Mouse (Mus musculus) limb, embryonic 10.5 days (tissue): ENCODE measurements around the gene Doc2b. TPM values are rescaled to one million over a fixed set of nuclear protein-coding genes. Genes with fewer than 3 reads are reported as not detected.

Experiments
- DNase-seq: peaks from one replicate; pipeline ENCODE4 v3.0.0-alpha.2; 2017; ENCODE audit warnings: low spot score
- H3K27ac ChIP-seq: fragments of 300-500 bp; sonication (generic); 2 replicates; pipeline ENCODE4 v1.5.1; 2016; ENCODE audit warnings: mild to moderate bottlenecking
- H3K27me3 ChIP-seq: fragments of 300-500 bp; sonication (generic); 2 replicates; pipeline ENCODE4 v1.6.1; 2016; ENCODE audit warnings: low read depth, mild to moderate bottlenecking; ENCODE audit not compliant: poor library complexity, severe bottlenecking
- H3K36me3 ChIP-seq: fragments of 300-500 bp; sonication (generic); 2 replicates; pipeline ENCODE4 v1.6.1; 2016; ENCODE audit warnings: mild to moderate bottlenecking, moderate library complexity
- H3K4me1 ChIP-seq: fragments of 300-500 bp; sonication (generic); 2 replicates; pipeline ENCODE4 v1.6.1; 2016
- H3K4me3 ChIP-seq: fragments of 300-500 bp; sonication (generic); 2 replicates; pipeline ENCODE4 v1.5.1; 2016; ENCODE audit warnings: mild to moderate bottlenecking, moderate library complexity
- H3K9me3 ChIP-seq: fragments of 300-500 bp; sonication (generic); replicated peaks from 2 replicates; pipeline ENCODE4 v1.6.1; 2016; ENCODE audit warnings: mild to moderate bottlenecking
- WGBS: fragments of 180-500 bp; shearing (Covaris S2); methylation state at CpG from one replicate; pipeline ENCODE4 v1.1.7; 2016; 5-methylcytosine and 5-hydroxymethylcytosine counted together
- polyA plus RNA-seq: library from polyadenylated mRNA; unstranded; fragments of >200 nt; fragmentation: Nextera tagmentation; extraction: Ambion mirVana; gene quantifications from 2 replicates; pipeline ENCODE4 v1.2.1, GENCODE M21; 2016

Gene Doc2b
- polyA plus RNA-seq, 1 experiment from 2014 or later = 0.20 TPM

DNA sequence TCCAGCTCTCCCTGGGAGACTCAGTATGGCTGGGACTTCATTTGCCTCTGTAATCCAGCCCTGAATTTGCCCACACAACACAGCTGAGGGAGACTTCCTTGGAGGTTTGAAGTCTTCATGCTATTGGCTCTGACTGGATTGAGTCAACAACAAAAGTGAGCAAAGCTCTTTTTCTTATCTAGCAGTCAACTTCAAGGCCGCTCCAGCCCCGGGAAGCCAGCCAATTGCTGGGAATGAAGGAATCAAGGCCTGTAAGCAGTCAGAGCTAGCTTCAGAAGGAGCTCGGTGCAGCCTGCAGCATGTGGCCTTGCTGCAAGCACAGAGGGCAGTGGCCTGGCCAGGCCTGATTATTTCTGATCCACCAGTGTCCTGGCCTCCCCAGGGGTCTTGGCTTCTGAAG, 16.1 kb upstream of the Doc2b start:
- H3K4me3 ChIP-seq = no peak overlapping the region
- no peaks in the 10 kb centered on the region for H3K27me3 ChIP-seq
- no peak for DNase-seq
- 59% methylated on average over 3 of the region's 3 CpGs for WGBS
- H3K27ac ChIP-seq = no peak overlapping the region
- no peaks in the 10 kb centered on the region for H3K9me3 ChIP-seq
- H3K36me3 ChIP-seq = no peaks in the 10 kb centered on the region
- H3K4me1 ChIP-seq = peaks cover 12% of the 10 kb centered on the region

DNA sequence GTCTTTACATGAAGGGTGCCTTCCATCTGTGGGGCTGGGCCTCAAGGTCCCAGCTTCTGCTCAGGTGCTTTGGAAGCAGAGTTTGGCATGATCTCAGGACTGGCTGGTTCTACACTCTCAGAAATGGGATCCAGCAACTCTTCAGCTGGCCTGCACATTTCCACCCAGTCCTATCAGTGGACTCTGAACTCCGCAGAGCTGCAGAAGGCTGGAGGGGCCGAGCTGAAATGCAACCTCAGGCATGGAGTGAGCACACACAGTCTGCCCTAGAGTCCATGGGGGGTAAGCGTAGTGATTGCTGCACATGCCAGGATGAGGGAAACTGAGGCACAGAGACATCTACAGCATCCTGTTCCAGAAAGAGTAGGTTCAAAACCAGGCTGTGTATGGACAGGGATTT, 14.7 kb upstream of the Doc2b start:
- no peak overlapping the region for H3K27ac ChIP-seq
- 93% methylated on average over 3 of the region's 3 CpGs for WGBS
- no peaks in the 10 kb centered on the region for H3K36me3 ChIP-seq
- no peak for DNase-seq
- no peak overlapping the region for H3K4me3 ChIP-seq
- no peaks in the 10 kb centered on the region for H3K9me3 ChIP-seq
- 0 out of 2 replicates have a peak, but pooled peaks cover 5% of the 10 kb centered on the region for H3K27me3 ChIP-seq
- peaks cover 12% of the 10 kb centered on the region; the same call in 1 of the 2 replicates for H3K4me1 ChIP-seq

DNA sequence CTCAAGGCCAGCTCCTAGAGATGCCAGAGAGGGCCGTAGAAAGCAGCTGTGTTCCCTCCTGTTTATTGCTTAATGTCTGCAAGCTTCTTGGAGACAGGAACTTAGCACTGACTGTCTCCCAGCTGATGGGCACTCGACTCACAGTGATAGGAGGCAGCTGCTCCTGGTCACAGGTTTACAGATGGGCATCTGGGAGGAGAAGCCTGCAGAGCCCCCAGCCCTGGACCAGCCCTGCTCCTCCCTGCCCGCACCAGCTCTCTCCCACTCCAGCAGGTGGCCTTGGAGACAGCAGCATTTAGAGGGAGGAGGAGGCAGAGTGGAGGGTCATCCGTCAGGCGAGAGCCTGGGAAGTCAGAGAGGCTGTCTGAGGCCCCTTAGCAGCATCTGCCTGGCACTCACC, 11.6 kb upstream of the Doc2b start:
- Histone ChIP-seq H3K36me3 (no peaks in the 10 kb centered on the region), H3K4me3 (no peak overlapping the region), H3K9me3 (no peaks in the 10 kb centered on the region), H3K4me1 (peaks cover 7% of the 10 kb centered on the region; the same call in 1 of the 2 replicates), H3K27ac (no peak overlapping the region), H3K27me3 (0 out of 2 replicates have a peak, but pooled peaks cover 5% of the 10 kb centered on the region)
- WGBS = 36% methylated on average over 5 of the region's 5 CpGs
- no peak for DNase-seq

DNA sequence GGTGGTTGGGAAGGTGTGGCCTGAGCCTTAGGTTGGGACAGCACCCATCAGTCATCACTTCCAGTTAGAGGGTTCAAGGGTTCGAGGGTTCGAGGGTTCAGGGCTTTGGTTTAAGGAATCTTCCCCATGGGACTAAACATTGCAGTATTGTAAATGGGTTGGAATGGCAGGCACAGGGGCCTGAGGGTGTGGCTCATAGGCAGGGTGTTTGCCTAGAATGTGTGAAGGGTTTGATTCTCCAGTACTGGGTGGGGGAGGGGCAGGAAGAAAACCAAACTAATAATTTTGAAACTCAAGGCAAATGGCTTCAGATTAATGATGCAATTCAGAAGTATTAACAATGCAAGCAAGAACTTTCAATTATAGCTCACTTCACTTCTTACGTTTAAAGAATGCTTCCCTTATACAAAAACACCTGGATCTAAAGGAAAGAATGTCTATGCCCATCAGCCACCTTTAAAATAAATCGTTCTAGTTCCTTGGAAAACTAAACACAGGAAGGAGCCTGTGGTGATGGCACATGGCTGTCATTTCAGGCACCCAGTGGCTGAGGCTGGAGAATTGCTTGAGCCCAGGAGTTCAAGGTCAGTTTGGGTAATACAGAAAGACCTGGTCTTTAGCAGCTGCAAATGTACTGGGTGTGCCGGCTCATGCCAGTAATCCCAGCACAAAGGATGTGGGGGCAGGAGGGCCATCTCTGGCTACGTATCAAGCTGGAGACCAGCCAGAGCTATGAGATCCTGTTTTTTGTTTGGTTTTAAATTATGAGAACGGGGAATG, 6.1 kb upstream of the Doc2b start:
- peaks cover 4% of the 10 kb centered on the region; the same call in 1 of the 2 replicates for H3K4me1 ChIP-seq
- no peak overlapping the region for H3K4me3 ChIP-seq
- 85% methylated on average over 7 of the region's 7 CpGs for WGBS
- peaks cover 40% of the 10 kb centered on the region for H3K27me3 ChIP-seq
- no peak overlapping the region for H3K27ac ChIP-seq
- H3K9me3 ChIP-seq = no peaks in the 10 kb centered on the region
- DNase-seq = no peak
- no peaks in the 10 kb centered on the region for H3K36me3 ChIP-seq

DNA sequence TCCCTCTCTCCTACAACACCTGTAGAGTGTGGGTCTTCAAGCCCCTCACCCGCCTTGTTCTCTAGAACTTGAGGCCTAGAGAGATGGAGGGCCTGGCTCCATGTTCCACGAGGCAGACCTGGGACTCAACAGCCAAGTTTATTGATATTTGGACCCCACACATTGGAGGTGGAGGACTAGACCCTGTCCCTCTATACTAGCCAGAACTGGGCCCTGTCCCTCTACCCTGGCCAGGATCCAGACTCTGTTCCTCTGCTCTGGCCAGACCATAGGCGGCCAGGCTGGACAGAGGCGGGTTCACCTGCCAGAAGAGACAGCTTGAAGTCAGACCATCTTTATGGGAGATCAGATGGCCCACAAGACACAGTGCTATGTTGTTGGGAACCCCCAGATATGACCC, 5.5 kb upstream of the Doc2b start:
- no peak overlapping the region for H3K27ac ChIP-seq
- WGBS = 79% methylated on average over 4 of the region's 4 CpGs
- no peaks in the 10 kb centered on the region for H3K9me3 ChIP-seq
- H3K27me3 ChIP-seq = peaks cover 46% of the 10 kb centered on the region
- H3K36me3 ChIP-seq = no peaks in the 10 kb centered on the region
- no peak overlapping the region for H3K4me3 ChIP-seq
- DNase-seq = no peak
- H3K4me1 ChIP-seq = peaks cover 4% of the 10 kb centered on the region; the same call in 1 of the 2 replicates

DNA sequence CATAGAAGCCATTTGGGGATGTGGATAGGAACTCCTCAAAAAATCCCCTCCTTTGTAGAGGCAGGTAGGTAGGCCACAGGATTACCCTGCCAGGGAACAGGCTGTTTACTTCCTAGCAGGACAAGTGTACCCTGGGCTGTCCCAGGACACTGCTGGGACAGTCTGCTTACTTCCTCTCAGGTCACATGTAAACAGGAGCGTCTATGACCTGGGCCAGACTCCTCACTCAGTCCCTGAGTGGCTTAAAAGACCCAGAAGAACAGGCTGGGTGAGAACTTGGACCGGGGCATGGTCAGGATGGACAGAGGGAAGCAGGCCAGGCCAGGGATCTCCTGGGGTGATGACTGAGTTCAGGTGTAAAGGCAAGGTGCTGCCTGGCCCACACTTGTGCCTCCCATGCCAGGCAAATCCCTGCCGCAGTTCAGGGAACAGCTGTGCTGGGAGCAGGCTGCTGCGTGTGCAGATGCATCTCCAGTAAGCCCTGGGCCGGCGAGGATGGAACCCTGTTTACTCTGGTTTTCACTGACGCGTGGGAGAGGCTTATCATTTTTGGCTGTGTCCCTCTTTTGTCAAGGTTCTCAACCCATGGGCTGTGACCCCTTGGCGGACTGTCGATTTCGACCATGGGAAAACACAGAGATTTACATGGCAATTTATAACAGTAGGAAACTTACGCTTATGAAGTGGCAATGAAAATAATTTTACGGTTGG, 842 bp upstream of the Doc2b start:
- H3K9me3 ChIP-seq = no peaks in the 10 kb centered on the region
- DNase-seq = no peak
- no peaks in the 10 kb centered on the region for H3K36me3 ChIP-seq
- no peak overlapping the region for H3K27ac ChIP-seq
- peaks cover 87% of the 10 kb centered on the region for H3K27me3 ChIP-seq
- WGBS = 74% methylated on average over 13 of the region's 13 CpGs
- peaks cover 22% of the 10 kb centered on the region for H3K4me1 ChIP-seq
- no peak overlapping the region for H3K4me3 ChIP-seq

DNA sequence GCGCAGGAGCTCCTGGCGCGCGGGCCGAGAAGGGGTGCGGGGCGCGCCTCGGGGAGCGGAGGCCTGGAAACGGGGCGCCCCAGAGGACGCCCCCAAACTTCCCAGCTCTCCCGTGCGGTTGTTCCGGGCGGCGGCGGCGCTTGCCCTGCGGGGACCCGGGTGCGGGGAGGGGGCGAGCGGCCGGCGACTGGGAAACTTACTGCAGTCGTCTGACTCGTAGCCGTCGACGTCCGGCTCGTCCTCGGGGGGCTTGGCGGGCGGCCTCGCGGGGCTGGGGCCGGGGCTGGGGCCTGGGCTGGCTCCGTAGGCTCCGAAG, 570 bp downstream of the Doc2b start:
- Histone ChIP-seq H3K4me3 (peak overlapping the region; percentile 53), H3K36me3 (no peaks in the 10 kb centered on the region), H3K4me1 (peaks cover 22% of the 10 kb centered on the region), H3K27me3 (peaks cover 92% of the 10 kb centered on the region), H3K9me3 (no peaks in the 10 kb centered on the region), H3K27ac (peak overlapping the region; percentile 73)
- WGBS = 3% methylated on average over 29 of the region's 42 CpGs
- peak; percentile 52 for DNase-seq

DNA sequence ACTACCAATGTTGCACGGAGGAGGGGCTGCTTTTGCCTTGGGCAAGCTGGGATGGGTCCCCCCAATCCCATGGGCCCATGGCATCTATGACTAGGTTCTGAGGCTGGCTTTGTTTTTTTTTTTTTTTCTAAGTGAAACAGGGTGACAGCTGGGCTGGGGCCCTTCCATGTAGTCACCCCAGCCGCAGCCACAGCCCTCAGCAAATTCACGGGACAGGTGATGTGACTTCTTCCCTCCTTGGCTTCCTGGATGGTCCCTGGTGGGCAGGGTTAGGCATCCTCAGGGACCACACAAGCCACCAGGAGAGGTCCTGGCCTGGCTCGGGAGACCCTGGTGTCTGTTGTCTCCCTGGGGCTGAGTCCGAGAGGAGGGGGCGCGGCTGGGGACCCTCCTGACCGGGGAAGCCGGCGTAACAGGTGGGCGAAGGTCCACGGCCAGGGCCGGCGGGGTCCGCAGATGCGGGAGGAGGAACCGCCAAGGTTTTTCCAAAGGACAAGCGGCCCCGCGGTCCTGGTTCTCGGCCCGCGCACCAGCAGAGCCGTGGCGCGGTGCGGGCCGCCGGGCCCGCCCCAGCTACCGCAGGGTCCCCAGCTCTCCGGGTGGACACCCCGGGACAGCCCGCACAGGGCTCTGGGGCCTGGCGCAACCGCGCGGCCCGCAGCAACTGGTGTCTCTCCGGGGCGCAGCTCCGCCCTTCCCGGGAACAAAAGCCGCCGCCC, 1.1 kb downstream of the Doc2b start:
- peaks cover 95% of the 10 kb centered on the region for H3K27me3 ChIP-seq
- H3K4me3 ChIP-seq = peak overlapping the region; percentile 53
- peaks cover 22% of the 10 kb centered on the region for H3K4me1 ChIP-seq
- 7% methylated on average over 41 of the region's 45 CpGs for WGBS
- peak overlapping the region; percentile 73 for H3K27ac ChIP-seq
- no peaks in the 10 kb centered on the region for H3K9me3 ChIP-seq
- DNase-seq = peak; percentile 53
- no peaks in the 10 kb centered on the region for H3K36me3 ChIP-seq

DNA sequence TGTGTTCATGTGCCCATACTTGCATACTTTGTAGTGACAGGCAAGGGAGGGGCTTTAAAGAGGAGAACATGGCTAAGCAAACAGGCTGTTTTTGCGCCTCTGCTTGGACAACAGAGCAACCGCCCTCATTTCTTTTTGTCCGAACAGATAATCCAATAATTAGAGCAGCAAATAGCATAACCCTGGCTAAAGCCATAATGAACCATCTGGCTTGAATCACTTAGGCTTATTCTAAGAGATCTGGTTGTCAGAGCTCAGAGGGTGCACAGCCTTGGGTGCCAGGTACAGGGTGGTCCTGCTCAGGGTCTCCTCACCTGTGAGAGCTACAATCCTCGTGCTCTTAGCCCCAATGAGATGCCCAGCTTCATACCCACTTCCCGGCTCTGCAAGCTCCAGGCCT, 2.5 kb downstream of the Doc2b start:
- H3K4me3 ChIP-seq = no peak overlapping the region
- WGBS = 79% methylated on average over 5 of the region's 5 CpGs
- no peaks in the 10 kb centered on the region for H3K9me3 ChIP-seq
- H3K27me3 ChIP-seq = peaks cover 95% of the 10 kb centered on the region
- peaks cover 17% of the 10 kb centered on the region for H3K4me1 ChIP-seq
- DNase-seq = no peak
- no peaks in the 10 kb centered on the region for H3K36me3 ChIP-seq
- no peak overlapping the region for H3K27ac ChIP-seq

DNA sequence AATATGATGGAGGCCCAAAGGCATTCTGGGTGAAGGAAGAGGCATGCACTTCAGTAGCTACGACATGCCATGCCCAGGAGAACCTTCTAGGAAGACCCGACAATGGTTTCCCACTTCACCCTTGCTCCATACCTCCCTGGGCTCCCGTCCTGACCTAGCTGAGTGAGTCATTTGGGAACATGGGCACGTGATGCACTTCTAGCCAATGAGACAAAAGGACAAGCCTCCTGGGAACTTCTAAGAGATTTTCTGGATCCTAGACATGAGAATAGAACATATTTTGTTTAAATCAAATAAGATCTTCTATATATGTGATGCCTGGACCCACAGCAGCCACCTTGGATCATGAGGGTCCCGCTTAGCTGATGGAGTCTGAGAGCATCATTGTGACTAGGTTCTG, 3.3 kb downstream of the Doc2b start:
- 73% methylated on average over 5 of the region's 5 CpGs for WGBS
- Histone ChIP-seq H3K27ac (no peak overlapping the region), H3K4me1 (peaks cover 17% of the 10 kb centered on the region), H3K27me3 (peaks cover 87% of the 10 kb centered on the region), H3K36me3 (no peaks in the 10 kb centered on the region), H3K4me3 (no peak overlapping the region), H3K9me3 (no peaks in the 10 kb centered on the region)
- no peak for DNase-seq

DNA sequence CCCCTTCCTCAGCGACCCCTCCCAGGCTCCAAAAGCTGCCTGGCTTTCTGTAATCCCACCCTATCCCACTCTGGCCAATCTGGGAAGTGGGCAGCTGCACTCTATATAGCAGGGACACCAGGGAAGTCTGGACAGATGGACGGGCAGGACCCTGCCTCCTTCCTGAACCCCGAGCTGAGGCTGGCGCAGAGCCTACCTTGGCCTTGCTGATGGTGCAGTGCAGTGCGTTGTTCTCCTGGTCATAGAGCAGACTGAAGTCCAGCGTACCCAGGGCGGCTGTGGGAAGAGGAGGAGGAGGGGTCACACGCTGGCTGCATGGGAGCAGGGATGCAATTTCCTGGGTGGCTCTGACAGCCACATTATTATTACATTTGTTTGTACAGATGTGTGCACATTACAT, 10.0 kb downstream of the Doc2b start:
- WGBS = 87% methylated on average over 8 of the region's 8 CpGs
- Histone ChIP-seq H3K36me3 (no peaks in the 10 kb centered on the region), H3K9me3 (no peaks in the 10 kb centered on the region), H3K27ac (no peak overlapping the region), H3K4me3 (no peak overlapping the region), H3K4me1 (no peaks in the 10 kb centered on the region; the same call in 1 of the 2 replicates), H3K27me3 (peaks cover 25% of the 10 kb centered on the region)
- no peak for DNase-seq

DNA sequence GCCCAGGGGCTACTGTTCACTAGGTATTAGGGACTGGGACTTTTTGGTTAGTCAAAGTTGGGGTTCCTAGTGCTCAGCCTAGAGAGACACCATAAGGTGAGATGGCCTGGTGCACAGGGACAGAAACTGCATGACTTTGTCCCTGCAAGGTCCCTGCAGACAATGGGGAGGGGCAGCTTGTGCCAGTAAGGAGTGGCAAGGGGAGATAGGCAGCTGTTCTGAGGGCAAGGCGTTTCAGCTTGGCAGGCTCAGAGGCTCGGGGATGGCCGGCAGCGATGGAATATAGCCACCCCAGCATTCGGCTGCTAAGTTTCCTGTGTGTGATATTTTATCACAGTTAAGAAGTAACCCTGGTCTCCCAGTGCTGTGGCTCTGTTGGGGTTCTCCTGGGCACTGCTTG, 12.1 kb downstream of the Doc2b start:
- Histone ChIP-seq H3K4me1 (no peaks in the 10 kb centered on the region; the same call in 1 of the 2 replicates), H3K27me3 (peaks cover 8% of the 10 kb centered on the region; the same call in 1 of the 2 replicates), H3K9me3 (no peaks in the 10 kb centered on the region), H3K27ac (no peak overlapping the region), H3K4me3 (no peak overlapping the region), H3K36me3 (no peaks in the 10 kb centered on the region)
- WGBS = 89% methylated on average over 5 of the region's 5 CpGs
- DNase-seq = no peak

DNA sequence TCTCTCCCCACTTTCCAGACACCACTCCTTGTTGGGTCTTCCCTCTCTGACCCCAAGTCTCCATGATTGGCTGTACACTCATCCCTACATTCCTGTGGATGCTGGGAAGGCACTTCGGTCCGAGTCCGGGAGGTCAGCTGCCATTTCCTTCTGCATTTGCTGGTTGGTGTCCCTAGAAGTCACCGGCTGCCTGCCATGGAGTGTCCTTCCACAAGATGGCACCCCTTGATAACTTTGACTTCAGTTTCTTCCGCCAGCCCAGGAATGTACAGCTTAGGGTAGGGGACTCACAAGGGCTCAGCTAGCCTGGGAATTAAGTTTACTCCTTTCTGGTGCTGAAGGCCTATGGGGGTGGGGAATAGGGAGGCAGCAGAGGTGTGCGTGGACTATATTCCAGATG, 13.9 kb downstream of the Doc2b start:
- Histone ChIP-seq H3K36me3 (no peaks in the 10 kb centered on the region), H3K9me3 (no peaks in the 10 kb centered on the region), H3K4me1 (no peaks in the 10 kb centered on the region), H3K4me3 (no peak overlapping the region), H3K27me3 (peaks cover 3% of the 10 kb centered on the region; the same call in 1 of the 2 replicates), H3K27ac (no peak overlapping the region)
- WGBS = 24% methylated on average over 6 of the region's 6 CpGs
- peak; percentile 78 for DNase-seq
